Mouse (Mus musculus): Measurements from ENCODE around the gene Mief1.

Mief1 gene

GRCm38 (mm10) chr15:80260677-80261076 lies 26.9 kb downstream of the Mief1 start:
- intact Hi-C loops (cut with DNase I), result loop anchor here (2.0 kb wide), 1 partner anchor 34 kb away; no protein-coding TSS in a partner anchor

DNA sequence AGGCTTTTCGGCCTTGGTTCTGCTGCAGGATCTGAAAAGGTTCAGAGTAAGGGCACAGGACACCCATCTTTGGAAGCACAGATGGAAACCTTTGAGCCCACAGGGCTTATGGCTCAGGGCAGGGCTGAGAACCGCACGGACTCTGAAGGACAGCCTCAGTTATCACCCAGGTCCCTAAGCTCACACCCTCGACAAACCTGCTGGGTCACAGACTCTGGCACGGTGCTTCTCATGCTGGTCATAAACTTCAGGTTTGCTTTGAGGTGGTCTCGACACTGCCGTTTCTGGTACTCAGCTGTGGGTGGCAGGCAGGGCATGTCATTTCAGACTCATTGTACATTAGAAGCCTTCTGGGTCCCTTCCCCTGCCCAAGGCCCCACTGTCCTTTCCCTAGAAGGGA lies 27.3 kb downstream of the Mief1 start:
- intact Hi-C loops (cut with DNase I), result loop anchor here (2.0 kb wide), 1 partner anchor 34 kb away; no protein-coding TSS in a partner anchor

DNA sequence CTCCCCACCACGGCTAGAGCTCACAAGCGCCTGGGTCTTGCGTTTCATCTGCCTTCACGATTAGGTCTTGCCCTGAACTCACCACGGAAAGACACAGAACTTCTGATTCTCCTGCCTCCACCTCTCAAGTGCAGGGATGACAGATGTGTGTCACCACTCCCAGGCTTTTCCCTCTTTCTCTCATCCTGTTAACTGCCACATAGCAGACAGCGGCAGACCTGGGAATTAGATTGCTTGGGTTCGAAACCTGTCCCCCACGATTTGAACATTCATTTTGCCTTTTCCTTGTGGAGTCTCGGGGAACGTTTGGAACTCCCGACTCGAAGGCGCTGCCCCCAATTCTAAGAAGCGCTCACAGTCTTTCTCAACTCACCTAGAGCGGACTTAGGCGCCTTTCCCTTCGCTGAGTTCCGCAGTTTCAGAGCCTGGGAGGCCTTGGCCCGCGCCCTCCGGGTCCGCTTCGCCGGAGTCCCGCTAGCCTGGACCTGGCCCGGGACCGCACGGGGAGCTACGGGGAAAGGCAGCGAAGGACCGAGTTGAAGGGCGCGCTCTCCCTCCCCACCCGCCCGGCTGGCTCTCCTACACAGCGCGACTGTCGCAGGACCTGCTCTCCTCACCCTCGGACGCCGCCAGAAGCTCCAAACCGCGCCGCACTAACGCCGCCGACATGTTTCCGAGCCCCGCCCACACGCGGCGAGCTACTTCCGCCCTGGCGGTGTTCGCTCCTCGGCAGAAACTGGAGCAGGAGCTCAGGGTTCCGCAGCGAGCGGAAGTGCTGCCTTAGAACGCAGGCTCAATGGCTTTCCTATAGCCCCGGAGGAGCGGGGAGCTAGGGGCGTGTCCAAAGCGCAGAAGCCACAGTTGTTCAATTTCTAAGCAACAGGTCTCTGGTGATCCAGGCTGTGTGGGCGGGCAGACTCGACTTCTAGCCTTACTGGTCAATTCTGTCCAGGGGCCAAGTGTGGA lies 30.1 kb downstream of the Mief1 start, which contains the start of gene Rps19bp1:
Rps19bp1 (minus strand) TSS at position 706 of the 966 bp plus-strand sequence.
- intact Hi-C loops (cut with DNase I), result no loop called here

GRCm38 (mm10) chr15:80266281-80266680 lies 32.5 kb downstream of the Mief1 start:
- intact Hi-C loops (cut with DNase I), result loop anchor here (2.0 kb wide), 1 partner anchor 429 kb away; no protein-coding TSS in a partner anchor

DNA sequence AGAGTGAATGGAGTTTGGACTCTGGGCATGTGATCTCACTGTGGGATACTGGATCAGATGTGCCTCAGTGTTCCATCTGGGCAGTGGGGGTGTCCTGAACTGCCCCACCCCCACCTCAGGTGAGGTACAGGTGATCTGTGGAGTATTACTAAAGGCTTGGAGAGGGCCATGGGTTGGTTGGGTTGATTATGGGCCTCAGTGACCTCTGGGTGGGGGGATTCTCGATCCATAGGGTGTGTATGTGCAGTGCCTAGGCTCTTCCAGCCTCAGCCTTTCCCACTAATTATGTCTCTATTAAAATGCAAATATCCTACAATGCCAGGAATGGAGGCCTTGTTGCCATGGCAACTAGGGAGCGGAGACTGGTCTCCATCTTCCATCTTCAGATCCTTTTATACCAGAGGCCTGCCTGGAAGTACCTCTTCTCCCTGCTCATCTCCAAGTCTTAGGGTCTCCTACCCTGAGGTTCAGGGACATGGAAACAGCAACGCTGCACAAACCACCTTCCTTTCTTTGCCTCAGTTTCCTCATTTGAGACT lies 38.1 kb downstream of the Mief1 start:
- intact Hi-C loops (cut with DNase I), result no loop called here

DNA sequence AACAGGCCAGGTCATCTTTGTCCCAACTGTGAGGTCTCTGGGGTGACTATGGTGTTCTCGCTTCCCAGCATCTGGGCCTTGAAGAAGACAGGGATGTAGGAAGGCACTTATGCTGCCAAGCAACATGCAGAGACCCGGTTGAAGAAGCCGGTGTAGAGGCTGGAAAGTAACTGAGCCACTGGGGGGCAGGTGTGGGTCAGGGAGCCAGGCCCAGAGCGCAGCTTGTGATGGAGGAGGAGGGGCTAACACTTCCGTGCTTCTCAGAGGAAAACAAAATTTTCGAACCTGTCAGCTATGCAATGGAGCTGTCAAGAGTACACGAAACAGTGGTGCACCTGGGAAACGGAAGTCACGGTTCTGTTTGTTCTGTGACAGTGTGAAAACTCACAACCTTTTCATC lies 43.3 kb downstream of the Mief1 start:
- intact Hi-C loops (cut with DNase I), result no loop called here

DNA sequence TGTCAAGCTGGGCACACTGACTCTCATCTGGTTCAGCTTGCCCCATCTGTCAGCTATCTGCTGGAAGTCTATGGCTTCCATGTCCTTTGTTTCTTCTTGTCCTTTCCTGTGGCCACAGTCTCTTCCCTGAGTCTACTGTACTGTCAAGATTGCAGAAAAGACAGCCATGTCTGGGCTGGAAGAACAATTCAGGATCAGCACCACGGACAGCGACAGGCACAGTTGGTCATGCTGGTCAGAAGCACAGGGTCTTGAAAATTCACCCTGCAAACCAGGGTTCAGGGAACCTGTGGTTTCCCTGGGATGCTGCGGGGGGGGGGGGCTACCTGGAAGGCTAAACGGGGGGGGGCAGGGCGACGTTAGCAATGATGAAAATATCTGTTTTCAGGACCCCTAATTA lies 43.8 kb downstream of the Mief1 start:
- intact Hi-C loops (cut with DNase I), result no loop called here

GRCm38 (mm10) chr15:80278121-80278759 lies 44.4 kb downstream of the Mief1 start:
- intact Hi-C loops (cut with DNase I), result no loop called here

DNA sequence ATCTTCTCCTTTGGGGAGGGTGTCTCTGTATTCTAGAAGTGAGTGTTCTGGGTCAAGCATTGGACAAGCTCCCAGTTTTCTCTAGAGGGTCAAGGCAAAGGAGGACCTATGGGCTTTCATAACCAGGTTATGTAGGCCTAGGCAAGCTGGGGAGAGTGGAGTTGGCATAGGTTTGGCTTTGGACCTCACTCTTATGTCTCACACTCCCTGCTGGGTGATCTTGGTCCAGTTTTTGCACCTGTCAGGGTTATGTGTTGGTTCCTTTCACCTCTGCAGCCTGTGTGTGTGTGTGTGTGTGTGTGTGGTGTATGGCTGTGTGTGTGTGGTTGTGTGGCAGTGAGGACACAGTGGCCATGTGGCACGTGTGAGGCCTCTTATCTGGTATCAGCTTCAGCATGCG lies 45.2 kb downstream of the Mief1 start:
- intact Hi-C loops (cut with DNase I), result no loop called here

GRCm38 (mm10) chr15:80280646-80281045 lies 46.8 kb downstream of the Mief1 start:
- intact Hi-C loops (cut with DNase I), result no loop called here

DNA sequence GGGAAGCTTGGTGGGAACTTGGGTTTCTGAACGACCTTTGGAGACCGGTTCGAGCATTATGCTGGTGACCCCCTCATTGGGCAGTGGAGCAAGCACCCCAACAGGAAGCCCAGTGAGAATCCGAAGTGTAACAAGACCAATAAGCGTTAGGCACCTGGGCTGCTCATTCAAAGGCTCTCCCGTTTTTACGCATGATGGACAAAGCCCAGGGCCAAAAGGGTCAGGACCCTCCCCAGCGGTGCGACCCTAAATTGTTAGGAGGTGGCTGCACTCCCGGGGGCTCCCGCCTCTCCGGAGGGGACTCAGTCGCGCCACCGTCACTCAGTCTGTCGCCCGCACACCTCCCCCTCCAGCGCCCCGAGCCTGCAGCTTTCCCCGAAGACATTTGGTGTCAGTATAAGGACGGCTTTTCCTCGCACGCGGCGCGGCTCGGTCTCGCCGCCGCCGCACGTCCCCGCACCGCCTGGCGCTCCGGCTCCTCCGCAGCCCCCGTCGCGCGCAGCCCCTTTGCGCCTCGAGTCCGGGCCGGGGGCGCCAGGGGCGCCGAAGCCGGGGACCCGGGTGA lies 53.1 kb downstream of the Mief1 start, which contains the start of gene Cacna1i:
Cacna1i (plus strand) TSS at position 388 of the 565 bp plus-strand sequence.
- intact Hi-C loops (cut with DNase I), result loop anchor here (5.0 kb wide), 1 partner anchor 405 kb away; no protein-coding TSS in a partner anchor

- intact Hi-C loops (cut with DNase I), result loop anchor here (5.0 kb wide), 1 partner anchor 404 kb away; no protein-coding TSS in a partner anchor
Measured at GRCm38 (mm10) chr15:80288036-80288435, 54.2 kb downstream of the Mief1 start.

- intact Hi-C loops (cut with DNase I), result loop anchor here (5.0 kb wide), 1 partner anchor 403 kb away; no protein-coding TSS in a partner anchor
Measured at GRCm38 (mm10) chr15:80289436-80289835, 55.6 kb downstream of the Mief1 start.

DNA sequence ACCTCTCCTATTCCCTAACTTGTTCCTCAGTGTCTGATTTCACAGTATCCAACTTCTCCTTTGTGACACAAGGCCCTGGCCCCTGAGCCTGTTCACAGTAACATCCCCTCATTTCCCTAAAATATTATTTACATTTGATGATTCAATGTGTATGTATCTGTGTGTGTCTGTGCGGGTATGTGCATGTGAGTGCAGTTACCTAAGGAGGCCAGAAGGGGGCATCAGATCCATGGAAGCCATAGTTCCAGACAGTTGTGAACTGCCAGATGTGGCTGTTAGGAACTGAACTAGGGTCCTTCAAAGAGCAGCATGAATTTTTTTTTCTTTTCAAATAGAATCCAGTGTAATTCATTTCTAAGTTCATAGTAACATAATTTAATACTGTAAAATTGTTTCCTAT lies 63.3 kb downstream of the Mief1 start:
- intact Hi-C loops (cut with DNase I), result no loop called here

Data from adrenal gland (tissue).